Mouse (Mus musculus) thymus, postnatal 0 days (tissue): ENCODE data around the gene Rimbp2. TPM values are rescaled to one million over a fixed set of nuclear protein-coding genes. Genes with fewer than 3 reads are reported as not detected.
"Not testable (repeated sequence)": the region's sequence is repeated elsewhere in the genome, so short reads cannot be mapped to it uniquely, and the experiment has no call there.

Experiments used
- DNase-seq: peaks from one replicate; pipeline ENCODE4 v3.0.0-alpha.2; 2015; ENCODE audit warnings: low spot score
- polyA plus RNA-seq: library from polyadenylated mRNA; unstranded; fragments of >200 nt; fragmentation: Nextera tagmentation; extraction: Ambion mirVana; gene quantifications from 2 replicates; pipeline ENCODE4 v1.2.1, GENCODE M21; 2015

The Rimbp2 gene
- polyA plus RNA-seq: 0.04 TPM in 1 of 2 replicates, not detected in the other

DNA sequence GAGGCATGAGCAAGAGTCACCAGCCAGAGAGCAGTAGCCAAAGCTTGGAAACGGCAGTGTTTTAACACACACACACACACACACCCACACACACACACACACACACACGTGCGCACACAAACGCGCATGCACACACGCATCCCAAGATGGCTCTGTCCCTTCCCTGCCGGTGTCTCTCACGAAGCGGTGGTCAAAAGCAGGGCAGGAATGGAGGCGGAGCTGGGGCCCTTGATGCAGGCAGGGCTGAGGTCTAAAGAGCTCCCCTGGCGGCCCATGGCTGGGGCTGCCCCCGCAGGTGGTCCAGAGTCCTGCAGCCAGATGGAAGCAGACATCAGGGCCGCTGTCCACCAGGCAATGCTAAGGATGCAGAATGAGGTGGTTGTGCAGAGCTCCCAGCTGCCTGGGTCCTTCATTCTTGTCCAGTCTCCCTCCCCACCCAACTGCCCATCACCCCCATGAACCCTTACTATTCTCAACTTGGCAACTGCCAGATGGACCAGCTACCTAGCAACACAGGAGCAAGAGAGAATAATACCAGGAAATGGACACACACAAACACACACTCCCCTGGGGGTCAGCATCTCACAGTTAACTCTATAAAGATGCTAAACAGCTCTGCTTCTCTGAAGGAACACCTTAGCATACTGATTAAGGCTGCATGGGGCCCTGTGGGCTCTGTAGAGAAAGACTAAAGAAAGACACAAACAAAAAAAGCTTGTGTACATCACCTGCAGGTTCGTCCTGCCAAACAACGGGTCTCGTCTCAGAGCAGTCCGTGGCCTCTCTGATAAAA is at the start of gene Rimbp2:
Gene Rimbp2, minus strand, starts transcription at position 209 of the 793 bp plus-strand sequence.
- DNase-seq: no peak

- no peak for DNase-seq
Observed at GRCm38 (mm10) chr5:129002571-129003011, 49.3 kb upstream of the Rimbp2 start.

DNA sequence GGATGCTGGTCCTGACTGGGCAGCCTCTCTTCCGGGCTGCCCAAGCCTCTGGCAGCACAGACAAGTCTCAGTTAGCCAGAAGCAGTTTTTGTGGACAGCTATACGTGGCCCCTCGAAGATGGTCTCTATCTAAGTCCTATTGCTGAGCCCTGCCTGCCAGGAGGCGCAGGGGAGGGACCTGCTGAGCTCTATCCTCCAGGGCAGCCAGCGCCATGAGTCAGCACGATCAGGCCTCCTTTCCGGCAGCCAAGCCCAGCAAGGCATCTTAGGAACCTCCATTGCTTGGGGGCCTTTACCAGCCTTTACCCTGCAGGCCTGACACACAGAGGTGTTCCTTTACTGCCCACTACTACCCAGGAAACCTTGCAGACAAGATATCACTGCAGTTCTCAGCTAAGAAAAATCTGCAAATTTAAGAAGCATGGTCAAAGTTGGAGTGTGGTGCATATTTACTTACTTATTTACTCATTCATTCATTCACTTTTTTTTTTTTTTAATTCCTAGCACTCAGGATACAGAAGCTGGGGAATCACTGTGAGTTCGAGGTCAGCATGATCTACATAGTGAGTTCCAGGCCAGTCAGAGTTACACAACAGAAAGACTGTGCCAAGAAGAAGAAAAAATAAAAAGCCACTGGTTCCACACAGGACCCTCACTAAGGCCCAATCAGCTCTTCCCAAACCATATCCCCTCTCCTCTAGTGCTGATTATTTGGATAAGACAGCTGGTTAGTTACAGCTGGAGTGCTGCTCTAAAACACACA is 47.6 kb upstream of the Rimbp2 start:
- no peak for DNase-seq

DNA sequence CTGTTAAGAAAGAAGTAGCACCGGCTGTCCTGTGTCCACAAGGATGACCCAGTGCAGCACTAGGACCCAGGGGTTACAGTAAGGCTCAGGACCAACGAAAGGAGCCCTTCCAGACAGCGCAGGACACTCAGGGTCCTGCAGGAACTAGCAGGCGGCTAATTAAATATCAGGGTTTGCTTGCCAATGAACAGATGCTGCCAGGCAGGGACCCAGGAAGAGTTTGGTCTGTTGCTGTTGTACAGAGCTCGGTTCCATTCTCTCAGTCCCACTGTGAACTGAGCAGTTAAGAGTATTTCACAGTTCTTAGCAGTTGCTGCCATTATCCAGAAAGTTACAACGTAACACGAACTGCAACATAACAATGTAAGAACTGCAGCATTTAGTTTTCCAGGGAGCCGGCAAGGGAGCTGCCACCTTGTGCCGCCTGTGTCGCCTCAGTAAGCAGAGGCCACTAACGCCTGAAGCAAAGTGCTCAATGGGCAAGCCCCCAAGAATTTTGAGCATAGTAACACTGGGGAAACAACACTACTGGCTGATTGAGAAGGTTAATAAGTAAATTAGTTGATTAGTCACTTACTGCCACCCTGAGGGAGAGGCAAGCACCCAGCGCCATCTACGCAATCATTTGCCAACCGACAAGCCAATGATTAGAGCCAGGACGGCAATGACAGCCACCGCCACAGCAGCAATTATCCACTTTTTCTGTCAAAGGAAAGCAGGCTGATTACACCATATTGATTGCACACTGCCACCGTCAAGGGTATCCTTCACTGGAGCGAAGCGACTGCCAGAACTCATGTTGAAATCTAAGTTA is 34.1 kb upstream of the Rimbp2 start:
- no peak for DNase-seq

DNA sequence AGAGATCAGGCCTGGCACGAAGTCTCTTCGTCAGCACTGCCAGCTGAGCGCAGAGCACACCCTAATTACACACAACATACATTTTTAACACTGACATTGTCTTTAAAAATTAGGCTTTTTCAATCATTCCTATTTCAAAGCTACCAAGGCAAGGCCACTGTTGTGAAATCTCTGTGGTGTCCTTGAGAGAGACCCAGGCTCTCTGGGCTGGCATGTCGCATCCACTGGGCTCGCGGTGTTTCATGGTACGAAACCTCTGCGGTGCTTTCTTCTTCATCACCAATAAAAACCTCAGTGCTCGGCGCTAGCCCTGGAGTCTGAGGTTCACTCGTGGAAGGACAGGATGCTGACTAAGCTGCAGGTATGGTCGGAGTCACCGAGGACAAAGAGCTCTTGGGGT is 32.7 kb upstream of the Rimbp2 start:
- no peak for DNase-seq

GRCm38 (mm10) chr5:128984536-128984935 is 31.2 kb upstream of the Rimbp2 start:
- no peak for DNase-seq

DNA sequence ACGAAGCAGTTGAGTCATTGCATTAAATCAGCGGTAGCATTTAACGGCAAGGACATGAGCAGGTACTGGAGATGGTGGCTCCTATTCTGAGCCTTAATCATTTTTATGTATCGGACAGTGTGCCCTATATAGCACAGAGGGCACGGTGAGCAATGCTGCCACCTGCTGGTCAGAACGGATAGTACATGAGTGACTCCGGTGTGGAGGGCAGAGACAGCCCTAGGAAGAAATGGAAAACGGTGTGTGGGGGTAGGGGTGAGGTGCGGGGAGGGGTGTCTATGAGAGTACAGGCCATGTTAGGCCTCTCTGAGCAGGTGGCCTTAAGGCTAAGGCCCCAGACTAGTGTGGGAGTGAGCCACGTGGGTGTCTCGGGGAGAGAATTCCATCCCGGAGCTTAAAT is 28.3 kb upstream of the Rimbp2 start:
- DNase-seq: peak; percentile 57

- DNase-seq: no peak
Observed at GRCm38 (mm10) chr5:128980857-128981256, 27.6 kb upstream of the Rimbp2 start.

DNA sequence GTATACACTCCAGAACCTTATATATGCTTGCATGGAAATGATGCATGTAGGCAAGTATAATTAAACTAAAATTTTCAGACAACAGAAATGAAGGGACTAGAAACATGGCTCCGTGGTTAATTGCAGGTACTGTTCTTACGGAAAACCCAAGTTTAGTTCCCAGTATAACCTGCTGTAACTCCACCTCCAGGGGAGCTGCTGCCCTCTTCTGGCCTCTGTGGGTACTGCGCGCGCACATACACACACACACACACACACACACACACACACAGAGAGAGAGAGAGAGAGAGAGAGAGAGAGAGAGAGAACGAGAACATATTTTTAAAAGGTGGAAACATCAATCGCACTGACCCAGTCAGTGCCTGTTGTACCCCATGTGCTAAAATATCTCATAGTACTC is 25.7 kb upstream of the Rimbp2 start:
- DNase-seq: no peak

DNA sequence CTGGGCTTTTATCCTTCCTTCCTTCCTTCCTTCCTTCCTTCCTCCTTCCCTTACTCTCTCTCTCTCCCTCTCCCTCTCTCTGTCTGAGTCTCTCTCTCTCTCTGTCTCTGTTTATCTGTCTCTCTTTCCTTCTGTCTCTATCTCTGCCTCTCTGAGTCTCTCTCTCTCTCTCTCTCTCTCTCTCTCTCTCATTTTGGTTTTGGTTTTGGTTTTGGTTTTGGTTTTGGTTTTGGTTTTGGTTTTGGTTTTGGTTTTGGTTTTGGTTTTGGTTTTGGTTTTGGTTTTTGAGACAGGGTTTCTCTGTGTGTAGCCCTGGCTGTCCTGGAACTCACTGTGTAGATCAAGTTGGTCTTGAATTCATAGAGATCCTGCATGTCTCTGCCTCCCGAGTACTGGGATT is 24.2 kb upstream of the Rimbp2 start:
- DNase-seq: not testable (repeated sequence)

DNA sequence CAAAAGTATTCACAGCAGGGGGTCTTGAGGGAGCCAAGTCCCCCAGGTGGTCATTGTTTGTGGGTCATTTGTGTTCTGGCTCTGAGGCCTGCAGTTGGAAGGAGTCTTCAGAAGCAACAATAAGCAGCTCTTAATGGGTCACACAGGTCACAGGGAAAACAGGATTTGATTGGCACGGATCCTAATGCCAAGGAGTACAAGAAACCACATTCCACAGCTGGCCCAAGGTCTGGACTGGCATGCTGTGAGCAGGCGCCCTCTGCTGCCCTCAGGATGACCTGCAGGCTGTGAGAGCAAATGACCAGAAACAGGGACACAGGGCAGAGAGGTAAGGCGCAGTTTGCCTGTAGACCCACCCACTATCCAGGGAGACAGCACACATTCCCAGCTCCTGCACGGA is 23.0 kb upstream of the Rimbp2 start:
- no peak for DNase-seq

DNA sequence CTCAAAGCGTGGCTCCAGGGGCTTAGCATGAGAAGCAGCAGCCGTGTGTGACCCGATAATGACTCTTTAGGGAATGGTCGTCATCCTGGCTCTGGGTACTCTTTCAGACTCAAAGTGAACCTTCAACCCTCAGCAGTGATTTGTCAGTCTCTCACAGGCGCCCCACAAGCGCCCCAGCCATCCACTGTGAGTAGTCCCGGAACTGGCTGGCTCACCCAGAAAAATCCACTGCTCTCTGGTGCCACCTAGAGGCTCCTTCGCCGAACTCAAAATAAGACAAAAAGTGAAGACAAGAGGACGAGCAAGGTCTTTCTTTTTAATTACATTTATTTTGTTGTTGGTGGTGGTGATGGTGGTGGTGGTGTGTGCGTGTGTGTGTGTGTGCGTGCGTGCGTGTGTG is 18.0 kb upstream of the Rimbp2 start:
- peak; percentile 61 for DNase-seq

DNA sequence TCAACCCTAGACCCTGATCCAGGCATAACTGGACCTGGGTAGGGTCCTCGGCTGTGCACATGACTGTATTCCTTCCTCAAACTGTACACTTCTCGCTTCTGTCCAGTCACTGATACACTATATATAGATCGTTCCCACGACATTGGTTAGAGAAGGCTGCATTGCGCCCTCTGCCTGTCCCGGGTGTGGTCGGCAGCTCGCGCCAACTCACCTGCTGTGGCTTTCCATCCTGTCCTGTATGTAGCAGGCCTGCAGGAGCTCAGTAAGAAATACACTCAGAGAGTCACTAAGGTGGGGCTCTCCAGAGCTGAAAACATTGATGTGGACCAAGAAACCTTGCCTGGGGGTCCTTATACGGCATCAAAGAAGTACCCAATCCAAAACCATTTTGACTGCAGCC is 17.6 kb upstream of the Rimbp2 start:
- DNase-seq: no peak

- no peak for DNase-seq
Observed at GRCm38 (mm10) chr5:128964353-128964752, 11.1 kb upstream of the Rimbp2 start.

- DNase-seq: no peak
Observed at GRCm38 (mm10) chr5:128958916-128959315, 5.6 kb upstream of the Rimbp2 start.

DNA sequence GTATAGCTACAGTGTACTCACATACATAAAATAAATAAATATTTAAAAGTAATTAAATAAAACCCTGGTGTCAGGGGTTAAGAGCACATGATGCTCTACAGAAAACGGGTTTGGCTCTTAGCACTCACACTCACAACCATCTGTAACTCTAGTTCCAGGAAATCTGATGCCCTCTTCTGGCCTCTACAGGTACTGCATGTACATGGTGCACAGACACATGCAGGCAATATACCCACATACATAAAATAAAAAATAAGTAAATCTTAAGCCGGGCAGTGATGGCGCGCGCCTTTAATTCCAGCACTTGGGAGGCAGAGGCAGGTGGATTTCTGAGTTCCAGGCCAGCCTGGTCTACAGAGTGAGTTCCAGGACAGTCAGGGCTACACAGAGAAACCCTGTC is 1.1 kb upstream of the Rimbp2 start:
- not testable (repeated sequence) for DNase-seq

- DNase-seq: no peak
Observed at GRCm38 (mm10) chr5:128952291-128953195, 743 bp downstream of the Rimbp2 start.

DNA sequence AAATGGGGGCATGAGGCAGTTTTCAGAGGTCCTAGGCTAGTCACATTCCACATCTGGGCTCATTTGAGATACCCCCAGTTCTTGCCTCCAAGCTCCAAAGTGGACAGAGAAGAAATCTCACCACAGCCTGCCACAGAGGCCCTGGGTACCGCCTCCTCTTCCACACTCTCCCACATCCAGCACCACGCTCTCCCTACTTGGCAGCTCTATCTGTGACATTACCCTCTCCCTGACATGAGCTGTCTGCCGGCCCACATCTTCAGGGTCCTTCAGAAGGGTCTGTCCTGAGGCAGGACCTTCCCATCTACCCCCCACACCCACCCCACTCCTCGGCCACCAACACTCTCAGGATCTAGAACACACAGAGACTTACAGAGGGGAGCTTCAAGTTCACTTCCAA is 1.8 kb downstream of the Rimbp2 start:
- DNase-seq: no peak

GRCm38 (mm10) chr5:128947093-128947492 is 6.2 kb downstream of the Rimbp2 start:
- peak; percentile 6 for DNase-seq

DNA sequence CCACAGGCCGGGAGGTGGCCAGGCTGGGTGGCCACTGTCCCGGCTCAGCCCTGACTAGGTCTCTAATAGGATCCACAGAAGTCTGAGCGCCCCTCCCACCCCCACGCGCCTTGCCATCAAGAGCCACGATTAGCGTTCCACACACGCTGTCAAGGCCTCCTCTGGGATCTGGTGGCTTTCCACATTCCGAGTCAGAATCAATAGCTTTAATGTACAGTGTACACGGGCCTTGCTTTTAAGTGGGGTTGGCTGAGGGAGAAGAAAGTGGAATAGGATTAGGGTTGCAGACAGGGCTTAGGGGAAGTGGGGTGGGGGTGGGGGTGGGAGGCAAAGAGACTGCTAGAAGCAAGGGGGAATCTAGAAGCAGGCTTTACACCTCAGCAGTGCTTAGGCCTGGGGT is 12.8 kb downstream of the Rimbp2 start:
- no peak for DNase-seq
